Mouse (Mus musculus): ENCODE data around the gene Rin2.

The Rin2 gene

DNA sequence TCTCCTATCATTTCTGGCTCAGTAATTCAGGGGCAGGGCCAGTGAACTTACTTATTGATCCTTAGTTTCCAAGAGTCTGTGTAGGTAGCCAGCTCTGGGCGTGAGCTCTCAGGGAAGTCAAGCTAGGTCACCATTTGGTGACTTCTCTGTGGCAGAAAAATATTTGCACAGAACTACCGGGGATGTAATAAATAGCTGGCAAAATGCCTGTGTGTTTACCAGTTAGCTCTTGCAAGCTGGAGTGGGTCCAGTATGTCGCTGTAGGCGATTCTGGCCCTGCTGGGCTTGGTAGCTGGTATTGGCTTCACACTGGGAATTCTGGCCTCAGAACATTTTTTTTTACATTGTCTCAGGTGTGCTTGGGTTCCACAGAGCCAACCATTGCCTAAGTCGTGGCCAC lies 60.1 kb downstream of the Rin2 start:
- CTCF ChIA-PET, result no interaction called here

DNA sequence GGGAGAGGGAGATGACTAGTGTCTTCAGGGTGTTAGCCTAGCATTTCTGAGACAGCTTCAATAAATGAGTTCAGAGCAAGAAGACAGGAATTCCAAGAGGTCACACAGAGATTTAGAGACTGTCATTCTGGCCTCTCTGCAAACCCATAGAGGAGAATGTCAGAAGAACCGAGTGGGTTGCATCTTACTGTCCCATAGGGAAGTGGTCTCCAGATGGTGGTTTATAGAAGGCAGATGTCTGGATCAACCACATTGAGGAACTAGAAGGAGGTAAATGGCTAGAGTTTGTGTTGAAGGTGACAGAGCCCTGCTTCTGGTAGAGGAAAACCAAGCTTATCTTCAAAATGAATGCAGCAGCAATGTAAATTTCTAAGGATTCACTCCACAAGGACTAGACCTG lies 61.5 kb downstream of the Rin2 start:
- CTCF ChIA-PET, result no interaction called here

DNA sequence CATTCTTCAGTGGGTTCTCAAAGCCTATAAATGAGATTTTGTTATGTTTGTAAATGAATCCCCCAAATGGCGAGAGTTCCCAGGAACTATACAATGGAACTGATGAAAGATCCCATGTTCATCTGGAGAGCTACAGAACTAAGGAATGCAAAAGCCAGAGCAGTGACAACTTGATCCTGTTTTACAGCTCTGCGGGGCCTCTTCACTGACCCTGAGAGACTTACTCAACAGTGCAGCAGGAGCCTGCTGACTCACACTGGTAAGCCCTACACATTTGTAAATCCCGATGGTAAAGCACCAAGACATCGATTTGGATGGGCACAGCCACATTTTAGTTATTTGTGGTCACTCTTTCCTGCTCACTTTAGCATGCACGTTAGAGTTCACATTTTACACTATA lies 62.2 kb downstream of the Rin2 start:
- CTCF ChIA-PET, result interaction anchor here (0.6 kb wide), 1 partner anchor 158 kb away, joined by 3 read pairs; no protein-coding TSS in a partner anchor

DNA sequence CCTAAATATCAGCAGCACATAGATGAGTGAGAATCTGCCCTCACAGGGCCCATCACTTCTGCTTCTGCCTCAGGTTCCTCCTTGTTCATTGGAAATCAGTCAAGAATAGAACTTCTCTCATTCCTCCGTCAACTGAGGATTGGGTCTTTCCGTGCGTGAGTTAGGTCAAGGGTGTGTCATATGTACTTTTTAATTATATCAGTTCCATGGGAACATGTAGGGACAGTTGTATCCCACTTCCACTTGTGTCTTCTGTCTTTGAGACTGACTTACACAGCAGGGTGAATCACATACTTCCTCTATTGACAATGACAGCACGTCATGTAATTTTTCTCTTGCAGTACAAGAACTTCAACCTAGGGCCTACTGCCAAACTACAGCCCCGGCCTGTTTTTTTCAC lies 65.7 kb downstream of the Rin2 start:
- CTCF ChIA-PET, result no interaction called here

DNA sequence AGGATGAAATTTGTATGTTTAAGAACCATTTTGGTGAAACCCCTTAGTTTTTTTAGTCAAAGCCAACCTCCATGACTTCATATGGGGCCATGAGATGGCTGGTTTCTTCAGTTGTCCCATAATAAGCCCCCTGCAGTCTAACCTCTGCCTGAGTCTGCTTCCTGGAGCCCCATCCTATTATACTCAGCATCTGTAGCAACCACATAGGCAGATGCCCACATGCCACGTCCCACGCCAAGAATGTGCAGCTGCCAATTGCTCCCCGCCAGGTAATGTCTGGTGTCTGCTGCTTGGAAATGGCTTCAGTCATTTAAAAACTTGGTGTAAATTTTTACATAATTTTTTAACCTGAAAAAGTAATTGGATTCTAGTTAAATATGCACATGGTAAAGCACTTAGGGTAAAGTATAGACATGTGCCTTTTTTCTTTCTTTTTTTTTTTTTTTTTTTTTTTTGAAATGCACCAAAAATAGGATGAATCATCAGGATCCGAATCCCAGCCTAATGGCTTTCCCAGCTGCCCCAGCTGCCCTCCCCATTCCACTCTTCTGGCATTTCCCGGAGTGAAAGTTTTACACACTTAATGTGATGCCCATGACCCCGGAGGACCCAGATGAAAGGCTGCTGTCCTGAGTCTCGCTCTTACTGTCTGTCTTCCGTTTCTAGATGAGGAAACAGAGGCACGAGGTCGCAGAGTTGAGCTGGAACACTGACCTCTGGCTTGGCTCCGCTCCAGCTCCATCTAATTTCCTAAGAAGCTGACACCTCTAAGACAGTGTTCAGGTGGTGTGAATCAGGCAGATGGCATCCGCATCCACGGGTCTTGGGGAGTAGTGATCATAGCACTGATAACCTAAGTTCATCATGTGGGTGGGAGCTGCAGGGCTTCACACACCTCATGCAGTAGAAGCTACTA lies 68.0 kb downstream of the Rin2 start:
- CTCF ChIA-PET, result no interaction called here

DNA sequence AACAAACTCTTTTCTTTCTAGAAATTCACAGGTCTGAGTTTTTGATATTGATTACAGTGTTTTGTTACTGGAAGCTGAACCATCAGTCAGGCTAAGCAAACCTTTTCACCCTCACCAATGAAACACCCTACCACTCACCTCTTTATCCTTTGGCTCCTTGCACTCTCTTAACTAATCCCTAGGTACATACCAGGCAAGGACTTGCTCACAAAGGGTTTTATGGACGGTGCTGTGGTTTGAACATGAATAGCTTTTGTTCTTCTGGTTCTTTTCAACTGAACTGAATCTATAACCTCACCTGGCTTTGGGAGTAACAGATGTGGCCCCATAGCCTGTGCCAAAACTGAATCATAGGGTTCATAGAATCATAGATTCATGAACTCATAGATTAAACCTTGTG lies 71.4 kb downstream of the Rin2 start:
- CTCF ChIA-PET, result interaction anchor here (0.8 kb wide), 1 partner anchor 10 kb away, joined by 3 read pairs; no protein-coding TSS in a partner anchor

GRCm38 (mm10) chr2:145749645-145750044 lies 74.6 kb downstream of the Rin2 start:
- CTCF ChIA-PET, result no interaction called here

DNA sequence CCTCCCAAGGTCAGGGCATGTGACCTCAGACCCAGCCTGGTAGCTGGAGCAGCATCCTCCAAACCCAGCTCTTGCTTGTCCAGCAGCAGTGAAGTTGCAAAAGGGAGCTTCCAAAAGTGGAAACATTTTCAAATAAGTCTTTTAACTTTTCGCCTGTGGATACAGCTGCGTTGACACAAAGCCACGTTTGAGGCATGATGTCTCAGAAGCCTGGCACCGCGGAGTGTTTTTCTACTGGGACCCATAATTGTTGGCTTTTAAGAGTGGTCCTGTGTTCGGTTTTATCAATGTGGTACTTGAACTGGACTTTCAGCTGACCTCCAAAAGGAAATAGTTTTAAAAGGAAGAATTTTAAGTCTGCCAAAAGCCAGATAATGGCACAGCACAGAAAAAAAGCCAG lies 77.6 kb downstream of the Rin2 start:
- CTCF ChIA-PET, result no interaction called here

DNA sequence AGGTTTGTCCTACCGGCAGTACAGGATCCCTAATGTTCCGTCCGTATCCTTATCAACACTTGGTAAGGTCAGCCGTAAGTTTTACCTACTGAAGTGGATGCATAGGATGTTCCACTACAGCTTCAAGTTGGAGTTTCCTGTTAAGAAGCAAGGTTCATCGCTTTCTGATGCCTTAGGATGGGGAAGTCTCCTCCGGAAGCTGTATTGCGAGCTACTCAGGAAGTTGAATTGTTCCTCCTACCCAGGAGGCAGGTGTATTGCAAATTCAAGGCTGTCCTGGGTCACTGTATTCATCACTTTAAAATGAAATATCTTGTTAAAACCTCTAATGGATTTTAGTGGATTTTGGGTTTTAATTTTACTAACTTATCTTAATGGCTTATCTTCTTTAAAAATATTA lies 79.0 kb downstream of the Rin2 start:
- CTCF ChIA-PET, result no interaction called here

DNA sequence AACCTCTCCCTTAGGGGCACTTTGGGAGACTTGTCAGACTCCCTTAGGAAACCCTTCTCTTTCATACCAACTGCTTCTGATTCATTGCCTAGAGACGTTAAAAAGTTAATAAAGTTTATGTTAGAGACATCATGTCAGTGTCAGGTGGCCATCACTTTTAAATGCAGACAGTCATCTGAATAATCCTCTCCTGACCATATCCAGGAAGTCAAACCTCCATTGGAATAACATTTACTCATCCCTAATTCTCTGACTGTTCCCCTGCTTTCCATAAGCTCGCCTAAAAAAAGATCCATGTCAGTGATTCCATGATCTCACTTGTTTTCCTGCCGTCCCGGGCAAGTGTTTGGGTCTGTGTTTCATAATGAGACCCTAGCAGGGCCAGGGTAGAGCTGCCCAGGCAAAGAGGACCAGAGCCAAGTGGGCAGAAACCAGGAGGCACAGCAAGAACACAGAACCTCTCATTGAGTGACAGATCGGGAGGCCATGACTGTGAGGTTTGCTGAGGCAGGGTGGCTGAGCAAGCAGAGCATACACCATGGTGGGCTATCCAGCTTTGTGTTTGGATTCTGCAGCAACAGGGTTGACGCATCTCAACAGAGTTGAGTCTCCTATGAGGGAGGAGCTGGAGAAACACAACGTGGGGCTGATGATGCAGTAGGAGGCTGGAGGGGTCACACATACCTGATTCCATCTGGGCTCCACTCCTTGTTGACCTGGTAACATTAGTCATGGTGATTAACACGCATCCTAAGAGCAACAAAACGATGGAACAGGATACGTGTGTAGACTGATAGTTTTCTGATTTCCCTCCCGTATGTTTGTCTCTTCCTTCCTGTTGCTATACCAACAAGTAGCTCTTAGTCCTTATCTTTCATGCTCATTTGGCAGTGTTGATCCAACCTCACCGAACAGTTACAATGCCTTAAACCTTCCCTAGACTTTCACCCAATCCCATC lies 81.1 kb downstream of the Rin2 start:
- CTCF ChIA-PET, result interaction anchor here (1.1 kb wide), 1 partner anchor 10 kb away, joined by 3 read pairs; no protein-coding TSS in a partner anchor

DNA sequence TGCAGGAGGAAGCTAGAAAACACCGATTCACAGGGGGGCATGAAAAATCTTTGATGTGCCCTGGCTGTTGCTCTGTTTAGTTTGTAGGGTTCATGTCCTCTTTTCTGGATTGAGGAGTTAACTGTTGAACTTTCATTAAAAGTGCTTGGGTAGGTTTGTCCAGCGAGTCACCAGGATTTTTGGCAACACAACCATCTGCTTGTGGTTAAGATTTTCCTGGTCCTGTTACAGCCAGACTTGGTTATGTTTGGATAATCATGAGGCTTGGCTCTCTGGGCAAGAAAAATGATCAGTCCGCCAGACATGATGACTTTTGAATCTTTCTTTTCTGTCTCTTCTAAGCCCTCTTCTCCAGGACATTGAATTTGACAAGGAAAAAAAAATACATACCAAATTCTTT lies 85.1 kb downstream of the Rin2 start:
- CTCF ChIA-PET, result no interaction called here

- CTCF ChIA-PET, result no interaction called here
Measured at GRCm38 (mm10) chr2:145761436-145761835, 86.4 kb downstream of the Rin2 start.

DNA sequence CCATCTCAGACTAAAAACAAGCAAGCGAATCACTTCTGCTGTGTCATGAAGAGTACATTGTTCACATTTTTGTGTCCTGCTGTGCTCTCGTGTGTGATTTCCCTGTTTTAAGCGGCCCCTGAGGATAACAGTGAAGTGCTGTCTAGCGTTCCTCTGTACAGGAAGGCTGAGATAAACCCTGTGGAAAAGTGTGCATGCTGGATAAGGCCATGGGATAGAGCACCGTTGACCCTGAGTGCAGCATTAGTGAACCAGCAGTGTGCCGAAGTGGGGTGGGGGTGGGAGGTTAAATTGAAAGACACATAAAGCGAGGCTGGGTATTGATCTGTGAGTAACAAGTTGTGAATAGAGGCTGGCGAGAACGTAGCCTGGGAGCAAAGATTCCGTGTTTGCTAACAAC lies 94.9 kb downstream of the Rin2 start:
- CTCF ChIA-PET, result no interaction called here

DNA sequence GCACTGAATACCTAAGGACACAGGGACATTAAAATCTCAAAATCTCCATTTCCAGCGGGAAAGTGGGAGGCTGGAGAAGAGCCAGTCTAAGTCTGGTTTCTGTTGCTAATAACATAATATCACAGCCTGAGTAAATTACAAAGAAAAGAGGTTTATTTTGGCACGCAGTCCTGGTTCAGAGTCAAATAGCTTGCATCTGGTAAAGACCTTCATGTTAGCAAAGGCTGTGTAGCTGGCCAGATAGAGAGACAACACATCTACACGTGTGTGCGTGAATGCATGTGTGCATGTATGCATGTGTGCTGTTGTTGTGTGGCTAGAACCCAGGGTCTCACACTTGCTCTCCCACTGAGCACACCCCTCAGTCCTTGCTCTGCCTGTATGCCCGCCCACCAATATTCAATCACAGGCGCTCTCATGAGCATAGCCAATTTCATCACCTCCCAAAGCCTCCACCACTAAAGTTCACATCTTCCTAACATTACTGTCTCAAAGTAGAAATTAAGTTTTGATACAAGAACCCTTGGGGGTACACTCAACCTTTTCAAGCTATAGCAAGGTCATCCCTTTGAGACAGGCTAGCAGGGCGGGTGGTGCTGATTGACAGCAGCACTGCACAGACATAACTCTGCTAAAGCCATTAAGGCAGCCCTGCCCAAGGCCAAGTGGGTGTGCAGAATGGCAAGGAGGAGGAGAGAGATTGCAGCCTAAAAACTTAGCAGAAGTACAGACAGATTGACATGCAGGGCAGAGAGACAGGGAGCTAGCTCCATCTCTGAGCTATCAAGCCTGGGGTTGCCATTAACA lies 95.9 kb downstream of the Rin2 start:
- CTCF ChIA-PET, result no interaction called here

DNA sequence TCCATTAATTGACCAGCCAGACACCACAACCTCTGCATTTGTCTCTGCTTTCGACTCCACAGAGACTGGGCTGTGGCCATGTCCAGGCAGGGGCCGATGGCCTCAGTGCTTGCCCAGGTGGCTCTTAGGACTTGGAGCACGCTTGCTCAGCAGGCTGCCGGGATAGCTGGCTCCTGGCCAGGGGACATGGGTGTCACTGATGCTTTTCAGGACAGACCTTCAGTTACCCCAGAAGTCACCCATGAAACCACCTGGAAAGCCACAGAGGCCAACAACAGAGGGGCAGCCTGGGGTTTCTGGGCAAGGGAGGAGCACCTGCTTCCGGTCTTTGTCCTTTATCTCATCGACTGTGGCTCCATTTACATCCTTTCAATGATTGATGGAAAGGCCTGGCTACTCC lies 108.2 kb downstream of the Rin2 start:
- CTCF ChIA-PET, result no interaction called here

DNA sequence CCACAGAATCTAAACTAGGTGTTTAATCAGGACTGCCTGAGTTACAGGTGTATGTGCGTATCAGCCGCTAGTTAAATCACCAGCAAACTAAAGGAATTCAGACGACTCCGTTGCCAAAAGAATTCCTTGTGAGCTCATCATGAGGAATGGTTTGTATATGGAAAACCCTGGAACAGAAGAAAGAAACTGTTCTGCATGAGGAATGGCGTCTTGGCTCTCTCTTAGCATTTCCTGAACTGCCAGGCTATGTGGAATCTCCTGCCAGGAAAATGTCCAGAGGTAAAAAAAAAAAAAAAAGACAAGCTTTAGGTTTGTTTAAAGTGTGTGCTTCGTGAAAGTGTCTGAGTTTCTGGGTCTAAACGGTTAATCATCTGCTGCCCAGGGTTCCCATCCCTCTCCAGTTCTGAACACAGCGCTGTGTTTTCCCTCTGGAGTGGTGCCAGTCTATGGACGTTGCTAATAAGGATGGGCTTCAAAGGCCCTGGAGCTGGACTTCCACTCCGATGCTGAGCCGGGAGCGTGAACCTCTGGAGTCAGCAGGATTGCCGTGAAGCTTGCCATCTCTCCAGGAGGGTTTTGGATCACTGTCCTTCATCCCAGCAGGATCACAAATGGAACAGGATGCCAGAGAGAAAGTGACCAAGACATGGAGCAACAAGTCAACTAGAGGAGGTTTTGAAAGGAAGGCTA lies 109.4 kb downstream of the Rin2 start:
- CTCF ChIA-PET, result interaction anchor here (0.6 to 0.7 kb wide), 2 partner anchors 25 to 75 kb away, joined by 4 to 5 read pairs; no protein-coding TSS in a partner anchor

GRCm38 (mm10) chr2:145784964-145785363 lies 109.9 kb downstream of the Rin2 start:
- CTCF ChIA-PET, result interaction anchor here (0.6 kb wide), 1 partner anchor 75 kb away, joined by 4 read pairs; no protein-coding TSS in a partner anchor

DNA sequence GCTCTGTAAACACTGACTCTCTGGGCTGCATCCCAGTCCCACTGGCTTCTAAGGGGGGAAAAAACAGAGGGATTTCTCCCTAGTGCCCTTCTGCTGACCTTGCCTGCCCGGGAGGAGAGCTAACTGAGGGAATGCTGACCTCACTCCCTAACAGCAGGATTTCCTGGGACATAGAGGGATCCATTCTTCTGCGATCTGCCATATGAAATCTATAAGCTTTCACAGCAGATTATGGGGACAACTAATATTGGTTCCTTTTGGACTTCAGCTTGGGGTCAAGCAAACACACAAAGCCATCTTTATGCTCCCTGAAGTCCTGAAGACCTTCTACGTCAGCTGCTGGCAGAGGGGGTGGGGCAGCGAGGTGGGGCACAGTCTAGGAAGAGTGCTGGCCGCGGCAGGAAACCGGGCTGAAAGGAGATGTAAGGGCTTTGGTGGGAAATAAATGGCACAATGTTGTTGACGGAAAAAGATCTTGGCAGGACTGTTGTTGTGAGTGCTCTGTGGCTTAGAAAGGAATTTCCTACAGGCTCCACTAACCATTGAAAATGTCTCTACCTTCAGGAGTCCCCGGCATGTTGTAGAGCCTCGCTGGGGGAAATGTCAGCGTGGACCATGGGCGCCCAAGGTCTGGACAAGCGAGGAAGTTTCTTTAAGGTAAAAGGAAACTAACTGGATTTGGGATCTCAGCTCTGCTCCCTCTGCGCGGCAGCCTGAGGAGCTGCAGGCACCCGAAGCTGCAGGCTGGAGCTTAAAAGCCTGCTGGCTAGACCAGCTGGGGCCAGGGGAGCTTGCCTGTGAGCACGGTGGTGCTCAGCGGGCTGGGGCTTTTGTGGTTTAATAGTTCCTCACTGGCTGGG lies 111.0 kb downstream of the Rin2 start:
- CTCF ChIA-PET, result no interaction called here

- CTCF ChIA-PET, result no interaction called here
Measured at GRCm38 (mm10) chr2:145786618-145786932, 111.6 kb downstream of the Rin2 start.

- CTCF ChIA-PET, result no interaction called here
Measured at GRCm38 (mm10) chr2:145787486-145787885, 112.5 kb downstream of the Rin2 start.

Data from spleen, embryonic (tissue).